Mouse (Mus musculus): ENCODE measurements around the gene Ttc38. TPM values are rescaled to one million over a fixed set of nuclear protein-coding genes. Genes with fewer than 3 reads are reported as not detected.

Gene Ttc38
- polyA plus RNA-seq (2012; rRNA removed) = 6.8 and 7.7 TPM in 2 replicates

DNA sequence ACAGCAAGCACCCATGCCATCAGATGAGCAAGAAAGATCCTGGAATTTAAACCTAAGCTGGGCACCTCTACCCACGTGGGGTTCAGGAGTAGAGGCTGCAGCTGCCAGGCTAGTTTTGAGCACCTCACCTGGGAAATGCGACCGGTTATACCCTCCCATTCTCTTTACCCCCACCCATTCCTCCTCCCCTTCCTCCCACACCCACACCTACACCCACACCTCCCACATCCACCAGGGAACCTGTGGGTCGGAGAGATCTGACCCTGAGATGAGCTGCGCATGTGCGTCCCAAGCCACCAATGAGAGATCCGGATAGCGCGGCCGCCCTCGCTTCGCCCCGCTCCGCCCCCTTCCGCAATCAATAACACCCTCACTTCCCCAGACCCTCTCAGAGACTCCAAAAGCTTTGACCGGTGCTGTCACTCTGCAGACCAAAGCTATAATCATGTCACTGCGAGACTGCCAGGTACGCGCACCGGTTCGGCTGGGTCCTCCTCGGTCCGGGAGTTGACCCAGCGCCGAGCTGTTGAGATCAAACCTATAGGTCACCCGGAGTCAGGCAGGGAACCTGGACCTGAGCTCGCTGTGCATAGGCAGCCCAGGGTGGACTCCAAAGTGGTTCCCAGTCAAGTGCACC lies at the start of gene Ttc38:
Gene Ttc38 (plus strand): TSS at position 353 of the 637 bp plus-strand sequence.

DNA sequence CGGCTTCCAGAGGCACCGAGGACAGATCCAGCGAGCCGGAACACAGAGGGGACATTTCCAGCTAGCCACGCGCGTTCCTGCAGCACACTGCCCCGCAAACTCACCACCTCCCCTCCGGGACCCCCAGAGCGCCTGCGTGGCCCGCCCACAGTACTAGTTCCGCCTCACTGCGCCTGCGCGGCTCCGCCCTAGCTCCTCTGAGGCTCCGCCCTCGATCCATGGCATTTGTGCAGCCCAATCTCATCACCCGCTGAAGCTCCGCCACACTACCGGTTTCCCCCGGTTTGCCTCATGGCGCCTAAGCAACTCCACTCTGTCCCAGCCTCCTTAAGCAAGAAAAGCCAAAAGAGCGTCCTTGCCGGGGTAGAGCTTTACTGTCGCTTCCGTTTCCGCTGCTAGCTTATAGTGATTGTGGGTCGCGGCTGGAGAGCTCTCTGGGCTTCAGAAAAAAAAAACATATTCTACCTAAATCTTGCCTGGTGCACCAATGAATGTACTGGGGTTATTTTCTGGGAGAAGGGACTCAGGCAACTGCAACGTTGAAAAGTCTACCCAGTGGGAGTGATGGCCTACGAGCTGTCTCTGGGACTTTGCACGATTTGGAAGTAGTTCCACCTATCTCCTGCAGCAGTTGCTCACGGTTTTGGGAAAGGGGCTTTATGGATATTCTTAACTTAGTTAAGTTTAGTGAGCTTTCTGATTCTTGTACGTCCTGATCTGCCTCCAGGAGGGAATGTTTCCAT lies 20.4 kb upstream of the Ttc38 start, which contains the start of gene Cdpf1:
Gene Cdpf1 (minus strand): TSS at position 163 of the 743 bp plus-strand sequence.

DNA sequence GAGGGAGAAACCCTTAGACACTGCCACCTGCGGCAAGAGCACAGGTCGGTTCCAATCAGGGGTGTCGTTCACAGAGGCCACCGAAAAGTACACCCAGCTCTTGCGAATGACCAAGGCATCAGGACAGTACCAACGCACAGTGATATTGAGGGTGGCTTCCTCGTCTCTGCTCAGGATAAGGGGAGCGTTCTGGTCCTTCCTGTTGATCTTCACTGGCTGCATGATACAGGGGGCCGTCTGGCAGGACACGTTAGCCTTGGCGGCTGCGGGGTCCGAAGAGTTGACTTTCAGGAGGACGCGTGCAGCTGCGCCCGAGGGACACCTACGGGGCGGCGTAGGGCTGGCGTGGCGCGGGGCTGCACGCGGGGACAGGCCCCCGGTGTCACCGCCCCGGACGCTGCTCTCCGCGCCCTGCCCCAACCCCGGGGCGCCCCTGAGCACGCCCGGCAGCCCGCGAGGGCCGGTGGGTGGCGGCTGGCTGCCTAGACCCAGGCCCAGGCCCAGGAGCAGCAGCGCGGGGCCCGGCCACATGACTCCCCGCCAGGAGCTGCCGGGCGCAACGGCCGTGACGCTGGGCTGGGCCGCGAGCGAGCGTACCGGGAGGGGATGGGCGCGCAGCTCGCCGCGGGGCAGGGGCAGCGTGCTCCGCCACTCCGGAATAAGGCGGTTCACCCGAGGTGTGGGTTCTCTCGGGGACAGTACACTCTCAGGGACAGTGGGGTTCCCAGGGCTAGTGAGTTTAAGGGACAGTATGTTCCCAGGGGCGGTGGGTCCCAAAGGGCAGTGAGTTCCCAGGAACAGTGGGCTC lies 10.7 kb upstream of the Ttc38 start, which contains the start of gene Pkdrej:
Gene Pkdrej (minus strand): TSS at position 532 of the 808 bp plus-strand sequence.

DNA sequence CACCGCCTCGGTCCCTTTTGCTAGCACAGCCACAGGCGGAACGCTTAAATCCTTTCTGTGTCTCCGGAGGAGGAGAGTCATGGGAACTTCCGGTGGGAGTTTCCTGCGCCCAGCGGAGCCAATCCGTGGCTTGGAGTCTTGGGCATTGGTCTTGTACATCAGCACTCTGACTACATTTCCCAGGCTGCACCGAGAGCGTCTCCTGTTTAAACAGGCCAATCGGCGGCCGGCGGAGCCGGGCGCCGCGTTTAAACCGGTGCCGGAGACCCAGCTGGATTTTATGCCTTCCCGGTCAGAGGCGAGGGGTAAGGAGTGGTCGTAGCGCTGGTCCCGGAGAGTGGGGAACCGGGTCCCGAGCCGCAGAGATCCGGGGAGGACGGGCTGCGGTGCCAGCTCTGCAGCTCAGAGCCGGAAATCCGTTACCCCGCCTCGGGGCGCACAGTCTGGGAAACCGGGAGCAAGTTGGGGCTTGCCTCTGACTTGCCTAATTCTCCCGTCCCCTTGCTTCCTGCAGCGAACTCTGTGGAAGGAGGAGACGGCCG lies 27.5 kb downstream of the Ttc38 start, which contains the start of gene Gtse1:
Gene Gtse1 (plus strand): TSS at position 256 of the 542 bp plus-strand sequence.

DNA sequence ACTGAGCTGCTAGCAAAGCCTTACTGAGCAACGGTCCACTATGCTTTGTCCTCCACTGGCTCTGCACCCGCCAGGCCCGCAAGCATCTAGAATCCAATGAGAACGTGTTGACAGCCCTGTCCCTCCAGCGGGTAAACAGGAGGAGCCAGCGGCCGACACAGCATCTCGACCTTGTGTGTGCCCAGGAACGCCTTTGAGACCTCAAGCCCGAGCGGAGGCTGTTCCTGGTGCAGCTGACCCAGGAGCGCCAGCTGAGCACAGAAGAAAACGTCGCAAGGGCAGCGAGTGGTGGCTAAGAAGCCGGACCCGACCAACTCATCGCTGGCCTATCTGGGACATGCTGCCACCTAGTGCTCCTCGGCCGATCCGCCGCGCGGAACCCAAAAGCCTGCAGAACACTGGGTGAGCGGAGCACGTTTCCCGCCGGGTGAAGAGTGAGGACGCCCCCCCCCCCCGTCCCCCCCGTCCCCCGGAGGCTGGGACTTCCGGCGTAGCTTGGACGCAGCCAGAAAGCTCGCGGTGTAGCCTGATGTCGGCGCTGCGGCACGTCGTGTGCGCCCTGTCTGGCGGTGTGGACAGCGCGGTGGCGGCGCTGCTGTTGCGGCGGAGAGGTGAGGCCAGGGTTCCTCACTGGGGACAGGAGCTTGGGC lies 46.9 kb downstream of the Ttc38 start, which contains the start of gene Trmu:
Gene Trmu (plus strand): TSS at position 465 of the 650 bp plus-strand sequence.

Other genes with a start within 250 kb of the Ttc38 start
- gene Wnt7b, start 249.8 kb upstream of the Ttc38 start, polyA plus RNA-seq (2012; rRNA removed) = 0.15 and 0.20 TPM in 2 replicates
- gene Ppara, start 97.3 kb upstream of the Ttc38 start, polyA plus RNA-seq (2012; rRNA removed) = 74.5 and 79.8 TPM in 2 replicates
- gene Cdpf1, start 20.6 kb upstream of the Ttc38 start, polyA plus RNA-seq (2012; rRNA removed) = 11.8 and 12.6 TPM in 2 replicates
- gene Pkdrej, start 10.6 kb upstream of the Ttc38 start, polyA plus RNA-seq (2012; rRNA removed) = 0.05 and 0.06 TPM in 2 replicates
- gene Gtse1, start 27.4 kb downstream of the Ttc38 start, polyA plus RNA-seq (2012; rRNA removed) = 8.9 and 10.1 TPM in 2 replicates
- gene Trmu, start 47.0 kb downstream of the Ttc38 start, polyA plus RNA-seq (2012; rRNA removed) = 13.9 and 17.7 TPM in 2 replicates
- gene Celsr1, start 201.5 kb downstream of the Ttc38 start, polyA plus RNA-seq (2012; rRNA removed) = 0.15 and 0.17 TPM in 2 replicates
- gene Gramd4, start 225.4 kb downstream of the Ttc38 start, polyA plus RNA-seq (2012; rRNA removed) = 6.1 and 6.4 TPM in 2 replicates